Mouse (Mus musculus) heart, adult 2 months (tissue): Measurements from ENCODE around the gene Aass. TPM values are rescaled to one million over a fixed set of nuclear protein-coding genes. Genes with fewer than 3 reads are reported as not detected.

Source experiments
- DNase-seq, 2 experiments: peaks; one replicate each; pipeline ENCODE4 v3.0.0; 2021
- H3K27ac ChIP-seq: fragments of 200-600 bp; 2 replicates; pipeline ENCODE4 v1.8.1; 2022
- H3K27me3 ChIP-seq: fragments of 200-500 bp; 2 replicates; pipeline ENCODE4 v1.6.1; 2012; ENCODE audit warnings: mild to moderate bottlenecking, low read length, inconsistent platforms, mixed read lengths; ENCODE audit not compliant: control insufficient read depth, insufficient read depth
- H3K36me3 ChIP-seq: fragments of 200-500 bp; 2 replicates; pipeline ENCODE4 v1.6.1; 2012; ENCODE audit warnings: low read length, inconsistent platforms; ENCODE audit not compliant: control insufficient read depth, insufficient read depth
- H3K4me1 ChIP-seq: fragments of 200-500 bp; 2 replicates; pipeline ENCODE4 v1.6.1; 2011; ENCODE audit warnings: low read length; ENCODE audit not compliant: control insufficient read depth, insufficient read depth
- H3K4me3 ChIP-seq: fragments of 200-600 bp; 2 replicates; pipeline ENCODE4 v1.8.1; 2022
- H3K79me2 ChIP-seq: fragments of 200-500 bp; replicated peaks from 2 replicates; pipeline ENCODE4 v1.6.1; 2012; ENCODE audit warnings: mild to moderate bottlenecking, inconsistent platforms, low read length, moderate library complexity, mixed read lengths; ENCODE audit not compliant: control insufficient read depth, insufficient read depth
- H3K9ac ChIP-seq: fragments of 200-500 bp; 2 replicates; pipeline ENCODE4 v1.6.1; 2012; ENCODE audit warnings: low read depth, mild to moderate bottlenecking, control low read depth, inconsistent platforms, low read length, mixed read lengths
- CTCF ChIP-seq: fragments of 200-600 bp; IDR thresholded peaks from 2 replicates; pipeline ENCODE4 v1.8.1; 2022; ENCODE audit warnings: antibody characterized with exemption, mild to moderate bottlenecking, moderate library complexity
- EP300 ChIP-seq: fragments of 200-500 bp; IDR thresholded peaks from 2 replicates; pipeline ENCODE4 v1.6.1; 2011; ENCODE audit warnings: low read depth, low read length, control low read depth; ENCODE audit not compliant: insufficient read depth
- POLR2A ChIP-seq: fragments of 200-500 bp; IDR thresholded peaks from 2 replicates; pipeline ENCODE4 v1.6.1; 2011; ENCODE audit warnings: mild to moderate bottlenecking, low read depth, low read length, control low read depth; ENCODE audit not compliant: insufficient read depth
- WGBS: fragments of 180-500 bp; shearing (Covaris S2); methylation state at CpG from one replicate; pipeline ENCODE4 v1.1.7; 2018; 5-methylcytosine and 5-hydroxymethylcytosine counted together
- intact Hi-C: fragments of 180-260 bp; cut with DNase I; formaldehyde crosslinking; loops from one replicate; pipeline ENCODE4 v1.15.1; 2025
- polyA plus RNA-seq: library from polyadenylated mRNA; depleted of rRNA; stranded (reverse); fragments of >200 nt; gene quantifications from 2 replicates; pipeline ENCODE4 v1.2.3, GENCODE M21; 2012; rRNA removed
- total RNA-seq, 2 experiments: library from RNA; stranded (reverse); gene quantifications; 2 replicates each; pipeline ENCODE4 v1.2.3; 2021

Gene Aass
- total and polyA plus RNA-seq, 3 experiments, result 0.27 to 0.36 (median 0.34) TPM

DNA sequence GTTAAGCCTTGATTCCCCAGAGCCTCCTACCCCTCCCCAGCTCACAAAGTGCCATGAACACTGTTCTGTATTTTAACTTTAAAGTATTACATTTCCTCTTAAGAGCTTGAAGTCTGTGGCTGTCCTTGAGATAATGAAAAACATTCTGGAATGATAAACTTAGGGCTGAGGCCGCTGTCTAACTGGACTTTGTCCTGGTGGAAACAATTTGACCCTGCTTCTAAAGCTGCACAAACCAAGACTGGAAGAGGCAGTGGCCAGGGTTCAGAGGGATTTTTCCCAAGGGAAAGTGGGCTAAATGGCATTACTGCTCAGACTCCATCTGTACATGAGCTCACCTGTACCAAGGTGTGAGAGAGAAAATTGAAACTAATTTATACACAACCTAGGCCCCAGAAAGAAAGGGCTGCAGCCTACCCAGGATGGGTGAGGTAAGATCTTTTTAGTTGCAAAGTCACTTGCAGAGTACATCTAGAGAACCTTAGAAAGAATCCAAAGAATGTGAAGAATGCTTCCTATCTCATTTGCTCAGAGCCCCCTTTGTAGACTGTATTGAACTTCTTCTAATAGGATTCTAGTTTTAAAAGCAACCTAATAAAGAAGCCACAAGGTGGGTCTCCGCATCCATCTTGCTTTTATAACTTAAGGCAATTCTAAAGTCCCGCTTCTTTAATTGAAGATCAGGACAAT lies 52.6 kb downstream of the Aass start:
- DNase-seq, result no peak
- Histone ChIP-seq H3K9ac (no peak overlapping the region), H3K36me3 (no peaks in the 10 kb centered on the region), H3K27me3 (no peaks in the 10 kb centered on the region), H3K4me1 (no peaks in the 10 kb centered on the region), H3K79me2 (no peaks in the 10 kb centered on the region), H3K4me3 (no peak overlapping the region), H3K27ac (no peak overlapping the region)
- 66% methylated on average over 3 of the region's 3 CpGs for WGBS
- intact Hi-C loops, result no loop called here
- TF ChIP-seq EP300 (no peak), POLR2A (no peak), CTCF (no peak)

DNA sequence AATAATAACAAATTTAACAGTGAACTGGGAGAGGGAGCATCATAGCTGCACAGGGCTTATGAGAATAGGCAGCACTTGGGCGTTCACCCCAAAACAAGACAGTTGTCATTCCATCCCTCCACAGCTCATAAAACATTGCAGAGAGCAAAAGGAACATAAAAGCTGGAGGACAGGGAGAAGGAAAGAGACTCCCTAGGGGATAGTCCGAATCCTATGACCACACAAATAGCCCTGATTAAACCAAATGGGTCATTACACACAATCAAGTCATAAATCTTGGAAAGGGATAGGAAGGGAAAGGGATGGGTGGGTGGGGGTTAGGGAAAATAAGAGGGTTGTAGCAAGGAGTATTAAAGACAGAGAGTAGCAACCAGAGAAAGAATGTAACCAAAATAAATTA lies 54.5 kb downstream of the Aass start:
- Histone ChIP-seq H3K79me2 (no peaks in the 10 kb centered on the region), H3K36me3 (no peaks in the 10 kb centered on the region), H3K4me1 (no peaks in the 10 kb centered on the region), H3K9ac (no peak overlapping the region), H3K4me3 (no peak overlapping the region), H3K27ac (no peak overlapping the region), H3K27me3 (no peaks in the 10 kb centered on the region)
- WGBS, result 62% methylated on average over 2 of the region's 2 CpGs
- no peak for DNase-seq
- intact Hi-C loops, result no loop called here
- TF ChIP-seq POLR2A (no peak), EP300 (no peak), CTCF (no peak)

DNA sequence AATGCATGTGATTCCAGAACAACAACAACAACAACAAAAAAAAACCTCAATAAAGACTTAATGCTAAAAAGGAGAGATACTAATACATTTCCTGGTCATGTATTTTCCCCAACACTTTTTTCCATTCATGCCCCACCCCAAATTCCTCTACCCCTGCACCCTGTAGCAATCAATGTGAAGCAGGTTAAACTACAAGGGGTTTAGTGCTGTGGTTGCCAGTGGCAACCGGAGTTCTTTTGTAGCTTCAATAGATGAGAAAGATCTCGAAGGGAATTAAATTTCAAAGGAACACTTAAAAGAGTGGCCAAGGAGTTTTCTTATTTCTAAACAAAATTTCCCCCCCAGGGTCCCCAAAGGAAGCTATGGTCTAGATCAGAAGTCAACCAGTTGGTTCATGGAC lies 56.7 kb downstream of the Aass start:
- WGBS, result 83% methylated on average over 2 of the region's 2 CpGs
- intact Hi-C loops, result no loop called here
- H3K27me3 ChIP-seq, result no peaks in the 10 kb centered on the region
- H3K9ac ChIP-seq, result no peak overlapping the region
- H3K79me2 ChIP-seq, result no peaks in the 10 kb centered on the region
- TF ChIP-seq POLR2A (no peak), CTCF (no peak), EP300 (no peak)
- no peaks in the 10 kb centered on the region for H3K4me1 ChIP-seq
- H3K27ac ChIP-seq, result no peak overlapping the region
- H3K4me3 ChIP-seq, result no peak overlapping the region
- no peak for DNase-seq
- no peaks in the 10 kb centered on the region for H3K36me3 ChIP-seq

DNA sequence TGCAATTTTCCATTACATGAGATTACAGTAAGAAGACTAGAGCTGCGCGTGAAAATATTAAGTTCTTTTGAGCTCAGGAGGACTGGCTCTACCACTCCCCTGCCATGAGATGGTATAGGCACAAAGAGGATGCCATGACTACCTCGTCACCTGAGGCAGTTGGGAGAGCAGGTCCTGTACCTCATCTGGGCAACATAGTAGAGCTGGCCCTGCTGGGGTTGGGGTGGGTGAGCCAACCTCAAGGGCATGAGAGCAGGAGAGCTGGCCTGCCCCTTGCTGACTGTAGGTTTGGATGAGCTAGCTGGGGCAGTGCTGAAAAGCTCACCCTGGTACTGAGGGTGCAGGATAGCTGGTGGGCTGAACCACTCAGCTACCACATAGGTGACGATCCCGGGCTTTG lies 77.1 kb downstream of the Aass start:
- no peaks in the 10 kb centered on the region for H3K27me3 ChIP-seq
- no peak overlapping the region for H3K4me3 ChIP-seq
- 80% methylated on average over 5 of the region's 5 CpGs for WGBS
- H3K27ac ChIP-seq, result no peak overlapping the region
- intact Hi-C loops, result no loop called here
- DNase-seq, result no peak
- no peaks in the 10 kb centered on the region for H3K79me2 ChIP-seq
- TF ChIP-seq CTCF (no peak), EP300 (no peak), POLR2A (no peak)
- no peaks in the 10 kb centered on the region for H3K36me3 ChIP-seq
- H3K4me1 ChIP-seq, result no peaks in the 10 kb centered on the region
- H3K9ac ChIP-seq, result no peak overlapping the region

DNA sequence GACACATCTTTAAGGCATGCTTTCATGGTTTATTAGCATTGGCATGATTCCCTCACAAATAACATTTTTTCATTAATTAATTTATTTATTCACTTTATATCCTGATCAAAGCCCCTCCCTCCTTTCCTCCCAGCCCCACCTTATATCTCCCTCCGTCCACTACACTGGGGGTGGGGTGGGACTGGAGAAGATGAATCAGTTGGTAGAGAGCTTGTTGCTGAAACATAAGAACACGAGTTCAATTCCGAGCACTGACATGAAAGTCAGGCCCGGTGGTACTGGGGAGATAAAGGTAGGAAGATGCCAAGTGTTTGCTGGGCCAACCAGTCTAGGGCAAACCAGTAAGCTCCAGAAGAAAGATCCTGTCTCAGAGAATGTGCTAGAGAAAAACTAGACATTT lies 84.0 kb downstream of the Aass start:
- no peaks in the 10 kb centered on the region for H3K36me3 ChIP-seq
- TF ChIP-seq POLR2A, result no peak
- no peak for TF ChIP-seq CTCF
- TF ChIP-seq EP300, result no peak
- intact Hi-C loops, result no loop called here
- H3K79me2 ChIP-seq, result no peaks in the 10 kb centered on the region
- 73% methylated on average over 4 of the region's 4 CpGs for WGBS
- H3K4me3 ChIP-seq, result no peak overlapping the region
- no peaks in the 10 kb centered on the region for H3K4me1 ChIP-seq
- H3K27ac ChIP-seq, result no peak overlapping the region
- H3K9ac ChIP-seq, result no peak overlapping the region
- H3K27me3 ChIP-seq, result no peaks in the 10 kb centered on the region
- no peak for DNase-seq

DNA sequence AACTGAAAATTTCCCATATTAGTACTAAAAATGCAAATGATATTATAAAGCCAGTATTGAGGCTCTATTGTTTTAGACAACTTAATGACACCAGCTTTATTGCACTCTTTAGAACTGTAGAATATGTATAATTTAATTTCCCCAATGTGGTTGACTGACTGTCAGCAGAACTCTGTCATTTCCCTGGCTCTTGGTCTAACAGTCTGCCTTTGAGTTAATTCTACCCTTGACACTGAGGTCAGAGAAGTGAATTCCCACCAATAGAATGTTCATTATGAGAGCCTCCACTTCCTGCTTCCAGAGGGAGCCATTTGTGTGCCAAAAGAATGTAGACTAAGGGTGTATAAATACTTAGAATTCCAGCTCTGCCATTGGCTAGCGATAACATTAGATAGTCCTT lies 104.5 kb downstream of the Aass start:
- H3K27me3 ChIP-seq, result no peaks in the 10 kb centered on the region
- TF ChIP-seq EP300, result no peak
- TF ChIP-seq POLR2A, result no peak
- no peak for TF ChIP-seq CTCF
- H3K27ac ChIP-seq, result no peak overlapping the region
- WGBS, result 47% methylated on average over 1 of the region's 1 CpGs
- H3K4me3 ChIP-seq, result no peak overlapping the region
- H3K9ac ChIP-seq, result no peak overlapping the region
- intact Hi-C loops, result no loop called here
- H3K79me2 ChIP-seq, result no peaks in the 10 kb centered on the region
- DNase-seq, result no peak
- H3K4me1 ChIP-seq, result no peaks in the 10 kb centered on the region
- H3K36me3 ChIP-seq, result no peaks in the 10 kb centered on the region

Other genes starting within 250 kb of the Aass start
- not detected for gene Fezf1, start 115.4 kb upstream of the Aass start, total RNA-seq
- not detected in 2 replicates for gene Fezf1, start 115.4 kb upstream of the Aass start, polyA plus RNA-seq